Mouse (Mus musculus) ES-Bruce4 (cell line): Measurements from ENCODE around the gene Rptor.

Experiments used
- CTCF ChIP-seq: IDR thresholded peaks from one replicate; pipeline ENCODE4 v1.8.1; 2011; ENCODE audit warnings: low read depth, low read length
- EP300 ChIP-seq: IDR thresholded peaks from 2 replicates; pipeline ENCODE4 v1.6.1; 2011; ENCODE audit warnings: low read depth, low read length; ENCODE audit not compliant: insufficient read depth
- POLR2A ChIP-seq: IDR thresholded peaks from one replicate; pipeline ENCODE4 v1.8.1; 2011; ENCODE audit warnings: low read length; ENCODE audit not compliant: insufficient read depth

- TF ChIP-seq POLR2A: no peak
- TF ChIP-seq EP300: no peak
- peak; percentile 88 for TF ChIP-seq CTCF
Observed at GRCm38 (mm10) chr11:119919897-119920296, 317.2 kb downstream of the Rptor start.
